Mouse (Mus musculus): ENCODE data around the gene Lmntd1.

Lmntd1 gene

DNA sequence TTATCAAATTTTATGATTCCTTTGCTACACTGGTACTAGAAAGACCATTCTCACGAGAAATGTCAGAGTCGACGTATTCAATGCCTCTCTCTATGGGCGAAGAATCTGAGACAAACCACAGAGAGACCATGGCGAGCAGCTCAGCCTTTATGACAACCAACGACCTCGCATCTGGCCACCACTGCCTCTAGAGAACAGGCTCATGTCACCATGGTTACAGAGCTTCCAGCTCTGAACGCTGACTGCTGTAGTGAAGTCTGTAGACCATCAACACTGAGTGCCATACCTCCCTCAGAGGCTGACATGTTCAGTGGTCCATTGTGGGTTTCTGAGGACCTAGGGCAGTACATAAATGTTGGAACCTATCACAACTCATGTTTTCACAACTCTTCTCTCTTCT is 180.2 kb downstream of the Lmntd1 start:
- DNase-seq (ENCODE audit: low spot score in 2 of 2), result no peak

DNA sequence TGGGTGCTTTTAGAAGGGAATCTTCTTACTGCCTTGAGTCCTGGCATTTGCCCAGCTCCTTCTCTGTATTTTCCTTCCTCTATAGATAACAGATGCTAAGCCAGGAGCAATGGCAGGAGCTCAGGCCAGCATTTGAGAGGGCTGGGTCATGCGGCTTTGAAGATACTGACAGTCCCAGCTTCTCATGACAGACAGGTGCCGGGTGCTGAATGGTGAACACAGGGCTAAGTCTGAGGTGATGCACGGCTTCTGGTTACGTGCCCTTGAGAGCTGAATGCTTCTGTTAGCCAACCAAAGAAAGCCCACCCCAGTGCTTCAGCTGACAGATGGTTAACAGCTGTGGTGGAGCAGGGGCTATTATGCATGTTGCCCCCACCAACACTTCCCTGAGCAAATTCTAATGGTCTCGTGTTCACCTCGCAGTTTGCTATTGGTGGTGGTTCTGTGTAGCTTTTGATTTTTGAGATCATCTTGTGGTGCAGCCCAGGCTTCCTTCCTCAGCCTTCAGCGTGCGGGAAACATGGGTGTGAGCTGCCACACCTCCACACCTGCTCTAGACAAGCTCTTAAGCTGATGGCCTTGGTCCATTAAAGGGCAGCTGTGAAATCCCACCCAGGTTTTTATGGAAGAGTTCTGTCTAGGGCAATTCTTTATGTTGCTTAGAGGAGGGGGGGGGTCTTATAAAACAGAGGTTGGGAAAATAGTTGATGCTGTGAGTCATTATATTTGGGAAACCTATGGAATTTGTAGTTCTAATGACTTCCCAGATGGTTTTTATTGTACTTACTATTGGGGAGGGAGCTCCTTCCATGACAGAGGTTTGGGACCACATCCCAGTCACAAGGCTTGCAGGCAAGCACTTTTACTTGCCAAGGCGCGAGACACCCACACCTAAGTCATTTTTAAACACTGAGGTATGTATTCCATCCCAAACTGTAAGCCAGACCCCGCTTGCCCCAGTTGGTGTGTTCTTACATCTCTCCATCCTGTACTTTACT is 181.1 kb downstream of the Lmntd1 start:
- no peak for DNase-seq (ENCODE audit: low spot score in 2 of 2)

DNA sequence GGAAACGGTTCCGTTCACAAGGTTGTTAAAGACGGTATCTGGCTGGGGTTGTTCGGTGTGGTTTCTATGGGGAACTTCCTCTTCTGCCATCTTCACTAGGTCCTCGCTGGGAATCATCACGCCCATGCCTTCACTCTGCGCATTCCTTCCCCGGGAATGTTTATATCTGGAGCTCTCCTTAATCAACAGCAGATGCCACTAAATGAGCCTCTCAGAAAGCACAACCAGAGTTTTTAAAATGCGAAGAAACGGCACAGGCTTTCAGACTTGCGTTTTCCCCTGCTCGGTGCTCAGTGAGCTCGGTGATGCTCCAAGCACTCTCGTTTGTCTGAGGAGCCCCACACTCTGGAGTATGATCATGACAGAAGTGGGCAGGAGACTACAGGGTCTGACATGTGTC is 182.4 kb downstream of the Lmntd1 start:
- no peak for DNase-seq (ENCODE audit: low spot score in 2 of 2)

DNA sequence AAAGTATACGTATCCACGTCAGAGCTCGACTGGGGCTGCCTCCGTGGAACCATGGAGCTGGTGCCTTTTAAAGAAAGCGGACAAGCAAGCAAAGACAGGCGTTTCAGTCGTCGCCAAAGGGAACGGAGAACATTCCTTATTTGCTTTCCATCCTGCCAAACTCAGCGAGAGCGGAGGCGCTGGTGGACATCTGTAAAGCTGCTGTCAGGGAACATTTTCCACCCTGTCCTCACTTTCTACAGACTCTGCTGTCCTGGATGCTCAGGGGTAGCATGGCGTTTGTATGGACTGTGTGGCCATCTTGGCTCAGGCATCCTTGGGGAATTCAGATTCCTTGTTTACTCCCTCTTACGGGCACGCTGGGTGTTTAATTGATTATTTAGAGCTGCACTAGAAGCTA is 186.7 kb downstream of the Lmntd1 start:
- no peak for DNase-seq (ENCODE audit: low spot score in 2 of 2)

DNA sequence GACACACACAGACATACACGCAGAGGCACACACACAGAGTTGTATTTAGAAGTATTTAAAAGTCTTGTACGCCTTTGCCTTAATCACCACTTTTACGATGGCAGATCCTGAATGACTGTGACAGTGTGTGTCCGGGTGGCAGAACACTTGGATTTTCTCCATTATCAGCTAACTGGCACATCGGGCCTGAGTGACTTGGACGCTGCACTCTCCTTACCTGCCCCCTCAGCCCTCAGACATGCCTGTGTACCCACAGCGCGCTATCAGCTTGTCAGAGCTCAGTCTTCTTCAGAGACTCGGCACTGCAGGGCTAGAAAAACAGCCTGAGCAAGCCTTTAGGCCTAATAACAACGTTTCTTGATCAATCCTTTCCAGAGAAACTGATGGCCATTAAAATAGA is 187.6 kb downstream of the Lmntd1 start:
- DNase-seq (ENCODE audit: low spot score in 2 of 2), result no peak

DNA sequence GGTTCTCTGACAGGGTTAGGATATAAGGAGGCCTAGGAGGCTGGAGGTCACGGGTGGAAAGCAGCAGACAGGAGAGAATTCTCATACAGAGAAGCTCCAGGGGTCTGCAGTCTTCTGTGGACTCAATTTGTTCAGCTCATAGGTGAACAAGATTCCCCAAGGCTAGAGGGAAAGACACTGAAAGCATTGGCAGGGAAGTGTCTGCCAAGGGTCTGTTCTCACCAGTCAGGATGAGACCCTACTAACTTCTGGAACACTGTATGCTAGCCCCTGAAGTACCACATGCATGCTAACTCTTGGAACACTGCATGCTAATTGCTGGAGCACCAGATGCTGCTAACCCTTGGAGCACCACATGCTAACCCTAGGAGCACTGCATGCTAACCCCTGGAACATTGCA is 190.0 kb downstream of the Lmntd1 start:
- DNase-seq (ENCODE audit: low spot score in 2 of 2), result no peak

DNA sequence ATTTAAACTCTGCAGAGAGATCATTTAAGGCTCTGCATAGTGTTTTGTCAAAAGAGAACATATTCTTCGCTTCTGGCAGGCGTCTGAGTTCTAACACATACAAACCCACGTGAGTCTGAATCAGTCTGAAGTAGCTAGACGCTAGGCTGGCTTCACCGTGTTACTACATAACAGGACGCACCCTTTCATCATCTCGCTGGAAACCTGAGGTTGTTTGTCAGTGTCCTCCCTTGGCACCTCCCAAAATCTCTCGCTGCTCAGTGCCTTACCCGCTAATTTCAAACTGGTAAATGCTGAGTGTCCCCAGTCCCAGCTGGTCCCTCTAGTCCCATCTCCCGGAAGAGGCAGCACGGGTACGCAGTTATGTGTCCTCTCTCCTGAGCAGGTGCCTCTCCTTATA is 190.6 kb downstream of the Lmntd1 start:
- DNase-seq (ENCODE audit: low spot score in 2 of 2), result no peak

DNA sequence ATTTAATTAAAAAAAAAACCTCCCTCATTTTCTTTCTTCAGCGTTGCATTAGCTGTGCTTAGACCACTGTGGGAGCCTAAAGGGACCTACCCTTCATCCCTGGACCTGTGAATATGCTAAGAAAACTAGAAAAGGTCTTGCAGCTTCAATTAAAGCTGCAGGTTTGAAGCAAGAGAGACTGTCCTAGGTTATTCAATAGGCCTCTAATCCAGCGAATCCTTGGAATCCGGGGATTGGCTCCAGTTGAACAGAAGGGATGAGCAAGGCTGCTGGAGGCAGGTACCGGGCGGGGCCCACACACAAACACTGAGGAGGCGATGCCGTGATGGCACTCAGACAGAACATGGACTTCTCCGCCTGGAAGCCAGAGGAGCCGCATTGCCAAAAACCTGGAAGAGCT is 192.5 kb downstream of the Lmntd1 start:
- DNase-seq (ENCODE audit: low spot score in 2 of 2), result no peak

DNA sequence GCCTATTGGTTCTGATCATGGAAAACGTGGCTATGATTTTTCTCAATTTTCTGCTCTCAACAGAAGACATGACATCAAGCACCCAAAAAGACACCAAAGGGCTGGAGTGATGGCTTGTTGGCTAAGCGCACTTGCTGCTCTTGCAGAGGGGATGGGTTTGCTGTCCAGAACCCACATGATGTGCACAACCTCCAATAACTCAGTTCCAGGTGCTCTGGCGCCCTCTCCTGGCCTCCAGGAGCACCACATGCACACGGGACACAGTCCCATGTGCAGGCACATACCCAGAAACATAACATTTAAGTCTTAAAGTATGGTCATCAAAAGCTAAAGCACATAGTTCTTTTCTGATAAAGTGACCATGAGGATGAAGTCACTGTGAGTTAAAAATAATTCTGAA is 193.7 kb downstream of the Lmntd1 start:
- DNase-seq (ENCODE audit: low spot score in 2 of 2), result no peak

DNA sequence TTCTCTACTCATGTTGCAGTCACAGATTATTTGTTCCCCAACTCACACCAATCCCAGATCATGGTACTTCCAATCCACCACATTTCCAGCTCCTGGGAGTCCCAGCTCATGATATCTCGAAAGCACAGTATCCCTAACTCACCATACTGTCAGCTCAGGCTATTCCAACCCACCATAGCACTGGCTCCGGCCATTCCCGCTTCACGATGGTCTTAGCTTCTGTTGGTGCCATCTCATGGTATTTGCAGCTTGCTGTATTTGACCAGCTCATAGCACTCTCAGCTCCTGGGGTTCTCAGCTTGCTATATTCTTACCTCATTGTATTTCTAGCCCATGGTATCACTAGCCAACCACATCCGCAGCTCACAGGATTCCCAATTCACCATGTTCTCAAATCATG is 195.3 kb downstream of the Lmntd1 start:
- DNase-seq (ENCODE audit: low spot score in 2 of 2), result no peak

DNA sequence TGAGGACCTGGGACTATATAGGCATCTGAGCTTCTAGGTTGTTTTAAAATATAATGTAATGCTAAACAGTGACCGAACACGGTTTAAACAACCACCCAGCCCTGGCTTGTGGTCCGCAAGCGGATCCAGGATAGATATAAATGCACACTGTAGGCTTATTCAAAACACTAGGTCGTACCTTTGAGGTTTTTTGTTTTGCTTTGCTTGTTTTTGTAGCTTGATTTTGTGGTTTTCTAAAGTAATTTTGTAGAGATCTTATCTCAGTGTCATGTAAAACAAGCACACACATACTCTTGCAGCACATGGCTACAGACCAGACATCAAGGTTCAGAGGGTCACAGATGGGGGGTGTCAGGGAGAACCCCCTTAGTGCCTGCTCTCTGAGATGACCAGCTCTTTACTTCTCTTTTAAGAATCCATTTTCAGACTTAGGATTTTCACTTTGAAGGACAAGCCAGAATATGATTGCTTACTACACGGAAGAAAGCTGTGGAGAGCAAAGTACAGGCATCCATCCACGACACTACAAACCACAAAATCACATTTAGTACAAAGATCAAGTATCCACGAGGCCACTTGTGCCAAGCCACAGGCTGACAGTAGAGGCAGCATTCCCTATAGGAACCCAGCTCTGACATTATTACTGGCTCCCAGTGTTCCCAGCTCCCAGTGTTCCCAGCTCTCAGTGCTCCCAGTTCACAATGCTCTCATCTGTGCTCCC is 196.2 kb downstream of the Lmntd1 start:
- DNase-seq (ENCODE audit: low spot score in 2 of 2), result no peak

DNA sequence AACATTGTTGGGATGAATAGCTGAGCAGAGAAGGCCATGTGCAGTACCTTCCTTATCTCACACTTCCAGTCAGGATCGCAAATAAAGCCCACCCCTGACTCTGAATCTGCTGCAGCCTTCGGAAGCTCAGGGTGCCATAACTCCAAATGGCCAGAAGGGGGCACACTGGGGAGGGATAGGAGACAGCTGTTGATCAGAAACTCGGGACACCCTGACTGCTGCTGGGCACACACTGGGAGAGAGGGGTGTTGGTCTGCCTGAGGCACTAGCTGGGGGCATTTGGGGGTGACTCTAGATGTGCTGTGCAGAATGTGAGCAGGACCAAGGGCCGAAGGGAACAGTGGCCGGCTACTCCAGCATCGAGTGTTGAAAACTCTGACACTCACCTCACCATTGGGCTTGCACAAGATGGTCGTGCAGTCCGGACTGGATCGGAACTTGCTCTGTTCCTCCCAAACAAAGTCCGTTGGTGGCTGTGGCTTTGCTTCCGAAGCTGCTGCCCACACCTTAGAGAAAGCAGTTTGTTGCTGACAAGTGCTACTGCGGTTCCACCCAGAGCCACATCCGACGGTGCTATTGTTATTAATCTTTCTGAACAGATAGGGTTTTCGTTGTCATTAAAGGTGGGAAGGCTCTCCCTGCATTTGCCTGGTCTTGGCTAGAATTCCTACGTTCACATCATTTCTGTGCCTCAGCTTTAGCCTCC is 197.0 kb downstream of the Lmntd1 start:
- DNase-seq (ENCODE audit: low spot score in 2 of 2), result peak in 1 of 2 experiments; percentile 49

DNA sequence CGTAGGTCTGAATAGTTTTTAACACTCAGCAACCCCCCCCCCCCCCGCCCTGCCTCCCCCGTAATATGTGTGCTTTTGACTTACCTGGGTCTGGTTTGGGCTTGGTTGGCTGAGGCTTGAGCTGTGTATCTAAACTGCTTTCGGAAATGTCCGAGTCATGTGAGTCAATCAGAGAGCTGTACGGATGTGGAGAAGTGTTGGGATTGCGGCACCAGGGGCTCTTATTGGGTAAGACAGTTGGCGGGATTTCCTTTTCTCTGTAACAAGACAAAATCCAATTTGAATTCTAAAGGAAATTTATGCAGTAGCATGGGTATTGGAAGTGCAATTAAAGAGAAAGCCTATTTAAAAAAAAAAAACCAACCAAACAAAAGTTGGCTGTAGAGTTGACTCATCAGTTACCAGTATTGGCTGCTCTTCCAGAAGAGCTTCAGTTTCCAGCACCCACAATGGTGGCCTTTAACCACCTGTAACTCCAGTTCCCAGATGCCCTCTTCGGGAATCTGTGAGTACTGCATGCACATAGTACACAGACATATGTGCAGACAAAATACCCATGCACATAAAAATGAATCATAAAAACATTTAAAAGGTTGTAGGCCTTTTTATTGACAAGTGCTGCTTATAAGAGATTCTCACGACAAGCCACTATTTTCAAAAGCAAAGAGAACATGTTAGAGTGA is 209.6 kb downstream of the Lmntd1 start:
- DNase-seq (ENCODE audit: low spot score in 2 of 2), result peak in 1 of 2 experiments; percentile 20

DNA sequence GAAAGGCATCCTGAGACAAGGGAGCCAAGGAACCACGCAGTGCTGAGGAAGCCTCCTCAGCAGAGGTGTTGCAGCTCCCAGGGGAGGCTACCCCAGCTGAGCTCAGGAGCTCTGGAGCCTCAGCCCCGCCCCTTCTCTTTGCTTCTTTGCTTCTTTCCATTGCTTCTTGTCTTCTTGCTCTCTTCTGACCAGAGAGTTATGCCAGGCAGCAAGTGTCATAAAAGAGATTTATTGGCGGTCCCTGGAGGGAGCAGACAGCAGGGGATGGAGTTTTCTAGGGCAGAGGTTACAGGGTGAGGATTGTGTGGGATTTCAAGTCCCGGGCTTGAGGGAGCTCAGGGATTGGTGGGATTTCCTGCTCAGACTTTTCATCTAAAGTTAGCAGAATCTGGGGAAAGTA is 213.0 kb downstream of the Lmntd1 start:
- peak in 1 of 2 experiments; percentile 22 for DNase-seq (ENCODE audit: low spot score in 2 of 2)

DNA sequence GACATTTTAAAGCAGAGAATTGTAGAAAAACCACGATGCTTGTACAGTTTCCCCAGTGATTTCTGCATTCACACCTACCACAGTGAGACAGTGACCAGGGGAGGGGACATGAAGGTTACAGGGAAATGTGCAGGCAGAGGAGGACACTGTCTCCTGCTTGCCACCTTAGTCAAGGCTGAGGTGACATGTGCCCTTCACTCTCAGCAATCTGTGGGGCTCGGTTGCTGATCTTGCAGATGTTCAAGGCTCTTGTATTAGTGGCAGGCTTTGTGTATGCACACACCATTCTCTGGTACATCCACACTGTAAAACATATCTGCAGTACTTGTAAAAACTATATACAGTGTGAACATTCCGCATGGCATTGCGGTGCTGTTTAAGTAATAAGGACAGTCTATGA is 216.2 kb downstream of the Lmntd1 start:
- DNase-seq (ENCODE audit: low spot score in 2 of 2), result no peak

DNA sequence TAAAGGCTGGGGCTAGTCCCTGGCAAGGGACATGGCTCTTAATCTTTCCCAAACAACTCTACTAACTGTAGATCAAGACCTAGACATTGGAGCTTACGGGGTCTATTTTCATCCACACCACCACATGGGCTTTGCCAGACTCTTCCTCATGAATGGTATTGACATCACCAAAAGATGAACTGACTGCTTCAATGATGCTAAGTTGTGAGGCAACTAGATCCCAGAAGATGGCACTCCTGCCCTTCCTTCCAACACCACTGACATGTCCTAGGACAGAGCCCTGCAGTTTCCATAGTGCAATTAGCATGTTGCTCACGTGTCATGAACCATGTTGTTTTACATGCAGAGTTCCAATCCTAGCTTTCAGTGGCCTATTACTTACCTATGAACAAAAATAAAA is 217.6 kb downstream of the Lmntd1 start:
- no peak for DNase-seq (ENCODE audit: low spot score in 2 of 2)

DNA sequence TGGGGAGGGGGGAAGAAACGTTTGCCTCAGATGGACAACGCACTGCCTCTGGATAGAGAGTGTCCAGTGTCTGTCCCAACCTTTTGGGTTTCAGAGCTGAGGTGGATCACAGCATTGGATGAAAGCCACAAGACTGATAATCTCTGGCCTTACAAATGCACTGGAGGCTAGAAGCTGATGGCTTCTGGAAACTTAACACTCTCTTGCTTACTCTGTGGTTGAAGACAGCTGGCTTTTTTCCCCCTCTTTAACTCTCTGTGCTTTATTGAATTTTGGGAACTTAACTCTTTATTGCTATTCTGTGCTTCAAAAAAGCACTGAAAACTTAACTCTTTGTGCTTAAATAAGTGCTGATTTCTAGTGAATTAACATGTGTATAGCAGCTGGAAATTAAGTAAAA is 223.7 kb downstream of the Lmntd1 start:
- DNase-seq (ENCODE audit: low spot score in 2 of 2), result no peak

DNA sequence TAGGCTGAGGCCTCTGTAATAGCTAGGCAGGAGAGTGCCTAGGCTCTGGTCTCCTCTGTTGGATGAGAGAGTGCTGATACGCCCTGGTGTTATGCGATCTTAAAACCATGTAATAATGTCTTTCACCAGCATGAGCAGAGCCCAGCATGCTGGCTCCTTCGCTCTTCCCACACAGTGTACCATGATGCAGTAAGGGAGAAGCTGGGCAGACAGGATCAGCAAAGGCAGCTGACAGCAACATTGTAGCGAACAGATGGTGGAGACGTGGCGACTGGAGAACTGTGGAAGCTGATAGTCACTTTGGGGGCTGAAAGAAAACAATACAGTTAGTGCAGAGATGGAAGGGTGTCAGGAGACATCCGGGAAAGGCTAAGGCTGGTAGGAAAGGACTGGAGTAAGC is 224.2 kb downstream of the Lmntd1 start:
- no peak for DNase-seq (ENCODE audit: low spot score in 2 of 2)

DNA sequence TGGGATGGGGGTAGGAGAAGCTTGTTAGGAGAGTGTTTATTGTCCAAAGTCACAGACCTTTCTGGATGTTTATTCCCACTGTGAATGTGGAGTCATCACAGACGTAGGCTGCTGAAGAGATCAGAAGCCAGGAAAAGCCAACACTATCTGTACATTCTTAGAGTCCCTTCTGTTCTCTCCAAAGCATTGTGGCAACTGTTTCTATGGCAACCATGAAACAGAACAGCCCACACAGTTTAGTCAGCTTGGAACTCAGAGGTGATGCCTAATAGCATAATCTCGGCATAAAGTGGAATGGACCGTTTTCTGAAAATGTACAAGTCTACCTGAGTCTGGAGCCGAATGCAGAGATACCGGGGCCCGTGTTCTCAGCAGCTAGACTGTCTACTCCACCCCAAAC is 226.7 kb downstream of the Lmntd1 start:
- no peak for DNase-seq (ENCODE audit: low spot score in 2 of 2)

DNA sequence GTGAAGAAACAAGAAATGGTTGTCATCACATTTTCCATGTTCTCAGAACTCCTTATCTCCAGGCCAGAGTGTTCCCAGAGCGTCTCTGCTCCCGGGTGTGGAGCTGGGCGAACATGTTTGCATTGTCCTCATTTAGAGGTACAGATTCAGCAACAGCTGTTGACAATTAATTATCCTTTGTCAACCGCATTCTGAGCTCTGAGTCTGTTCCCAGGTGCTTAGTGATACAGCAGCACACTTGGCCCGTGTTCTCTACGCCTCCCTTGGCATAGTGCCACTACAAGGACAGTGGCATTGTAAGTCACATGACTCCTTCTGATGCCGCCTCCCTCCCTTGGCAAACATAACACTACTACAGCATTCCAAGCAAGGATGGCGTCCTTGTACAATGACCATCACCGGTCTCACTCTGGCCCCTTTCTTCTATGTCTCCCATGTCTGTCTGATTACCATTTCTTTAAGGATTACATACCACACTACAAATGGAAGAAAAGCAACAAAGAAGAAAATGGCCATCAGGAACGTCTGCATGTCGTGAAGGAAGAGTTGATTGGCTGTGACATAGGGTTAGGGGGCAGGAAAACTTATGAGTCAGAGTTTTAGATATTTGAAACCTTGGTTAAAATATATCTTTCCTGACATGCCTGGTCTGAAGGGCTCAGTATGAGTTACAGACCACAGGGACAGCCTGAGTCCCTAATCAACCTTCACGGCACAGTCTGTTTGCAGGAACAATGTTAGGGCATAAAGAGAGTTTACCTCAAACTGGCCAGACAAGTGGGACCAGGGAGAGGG is 231.3 kb downstream of the Lmntd1 start:
- no peak for DNase-seq (ENCODE audit: low spot score in 2 of 2)

DNA sequence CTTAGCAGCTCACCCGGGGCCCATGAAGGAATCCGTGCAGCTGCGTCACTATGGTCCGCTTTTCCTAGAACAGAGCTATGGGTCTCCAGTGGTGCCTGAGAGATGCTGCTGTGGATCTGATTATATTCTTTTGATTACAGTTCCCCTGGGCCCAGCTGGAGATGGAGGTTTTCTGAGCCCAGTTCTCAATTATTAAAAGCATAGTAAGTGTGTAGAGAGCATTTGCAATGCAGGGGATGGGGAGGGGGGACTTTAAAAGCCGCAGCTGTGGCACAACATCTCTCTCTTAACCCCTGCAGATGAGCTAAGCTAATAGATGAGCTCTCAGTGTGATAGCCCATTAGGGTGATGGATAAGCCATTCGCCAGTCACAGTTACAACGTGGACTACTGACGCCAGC is 233.2 kb downstream of the Lmntd1 start:
- DNase-seq (ENCODE audit: low spot score in 2 of 2), result no peak

Data from urinary bladder, postnatal 36 days (tissue).